Mouse (Mus musculus): ENCODE measurements around the gene Polrmt. TPM values are rescaled to one million over a fixed set of nuclear protein-coding genes. Genes with fewer than 3 reads are reported as not detected.

Gene Polrmt
- total and polyA plus RNA-seq, 3 experiments = 13.5 to 50.5 (median 49.0) TPM

- TF ChIP-seq MAFK (IDR thresholded peaks at IDR 0.05; ENCODE audit: insufficient replicate concordance, low read length) (no peak), ELF1 (IDR thresholded peaks at IDR 0.05; ENCODE audit: low read depth, low read length) (peak; percentile 99), PAX5 (IDR thresholded peaks at IDR 0.05; ENCODE audit: low read length) (no peak), GABPA (IDR thresholded peaks at IDR 0.05; ENCODE audit: insufficient replicate concordance, low read depth, low read length) (no peak; the same call in 1 of the 2 replicates), SMC3 (IDR thresholded peaks at IDR 0.05; ENCODE audit: low read depth, low read length) (no peak), IRF4 (IDR thresholded peaks at IDR 0.05; ENCODE audit: low read depth, low read length) (peak; percentile 40; the same call in 1 of the 2 replicates), BHLHE40 (IDR thresholded peaks at IDR 0.05; ENCODE audit: low read depth, low read length) (peak; percentile 95), RCOR1 (conservative IDR thresholded peaks at IDR 0.05; ENCODE audit: low read depth, low read length) (no peak), TCF12 (IDR thresholded peaks at IDR 0.05; ENCODE audit: low read depth, low read length) (peak; percentile 86), CHD1 (IDR thresholded peaks at IDR 0.05; ENCODE audit: low read depth, low read length) (no peak; the same call in 1 of the 2 replicates), E2F4 (IDR thresholded peaks at IDR 0.05; ENCODE audit: insufficient replicate concordance, low read depth, low read length) (no peak)
Measured at GRCm38 (mm10) chr10:79766508-79767325, 20.3 kb upstream of the Polrmt start, which contains the start of gene Rnf126 (continued).

GRCm38 (mm10) chr10:79766001-79766507 lies 19.7 kb upstream of the Polrmt start:
- Histone ChIP-seq H3K4me2 (ENCODE audit: insufficient read depth, low read depth, poor library complexity, severe bottlenecking) (peak overlapping the region; percentile 77), H3K27me3 (replicated peaks) (no peaks in the 10 kb centered on the region), H3K79me2 (replicated peaks; ENCODE audit: control insufficient read depth, extremely low read depth, insufficient read depth, poor library complexity, severe bottlenecking) (peaks cover 38% of the 10 kb centered on the region), H3K27ac (ENCODE audit: insufficient read depth, low read depth) (no peak overlapping the region), H3K36me3 (replicated peaks in 1 of 2; ENCODE audit: control insufficient read depth in 1 of 2, insufficient read depth in 1 of 2, low read length in 1 of 2) (peaks cover 23 to 41% of the 10 kb centered on the region in 2 experiments), H3K9me3 (replicated peaks; ENCODE audit: low read length) (no peaks in the 10 kb centered on the region), H3K4me1 (ENCODE audit: control insufficient read depth in 1 of 2, insufficient read depth in 2 of 2) (peaks cover 27 to 47% of the 10 kb centered on the region in 2 experiments), H3K4me3 (replicated peaks in 1 of 3; ENCODE audit: low read depth in 2 of 3, low read length in 2 of 3, poor library complexity in 1 of 3) (peak overlapping the region; percentile 92 to 98 (median 98)), H3K9ac (ENCODE audit: insufficient read depth, low read depth) (peak overlapping the region; percentile 99)
- TF ChIP-seq TBP (conservative IDR thresholded peaks at IDR 0.05; ENCODE audit: low read depth, low read length) = no peak
- no peak for TF ChIP-seq ETS1 (conservative IDR thresholded peaks at IDR 0.05; ENCODE audit: low read depth, low read length)
- TF ChIP-seq E2F4 (IDR thresholded peaks at IDR 0.05; ENCODE audit: insufficient replicate concordance, low read depth, low read length) = no peak
- TF ChIP-seq MXI1 (IDR thresholded peaks at IDR 0.05; ENCODE audit: low read depth, low read length) = no peak; the same call in 1 of the 2 replicates
- 0 out of 2 replicates have a peak, but pooled peaks have one; percentile 4 for TF ChIP-seq UBTF (IDR thresholded peaks at IDR 0.05; ENCODE audit: low read depth, low read length)
- TF ChIP-seq NRF1 (IDR thresholded peaks at IDR 0.05; ENCODE audit: low read depth, low read length) = no peak
- TF ChIP-seq TCF12 (IDR thresholded peaks at IDR 0.05; ENCODE audit: low read depth, low read length) = no peak
- TF ChIP-seq IRF4 (IDR thresholded peaks at IDR 0.05; ENCODE audit: low read depth, low read length) = no peak
- in situ Hi-C loops (cut with MboI; ENCODE audit: low pct_ligation_motif_present, low pct_unique_long_range_greater_than_20kb, low sequenced_read_pairs) (no loop called here), dilution Hi-C loops (cut with MboI; ENCODE audit: extremely low pct_ligation_motif_present, extremely low pct_unique_long_range_greater_than_20kb, low sequenced_read_pairs) (no loop called here)
- DNase-seq (ENCODE audit: extremely low read depth) = no peak
